Mouse (Mus musculus): ENCODE data around the gene Olfr507.

DNA sequence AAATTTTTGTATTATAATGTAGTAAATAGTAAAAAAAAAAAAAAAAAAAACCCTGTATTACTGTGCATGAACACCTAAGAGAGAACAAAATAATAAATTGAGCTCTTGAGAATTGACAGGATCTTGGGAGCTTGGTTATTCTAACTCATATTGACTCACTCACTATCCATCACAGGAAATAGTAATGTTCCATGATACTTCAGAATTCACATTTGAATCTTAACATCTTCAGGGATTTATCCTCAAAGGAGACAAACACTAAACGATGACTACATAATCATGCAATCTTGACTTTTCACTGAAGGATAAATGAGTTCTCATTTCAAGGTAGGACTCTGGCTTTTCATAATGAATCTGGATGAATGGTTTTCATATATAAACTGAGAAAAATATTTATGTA, 44.5 kb downstream of the Olfr507 start, which contains the start of gene Olfr510:
- TF ChIP-seq CTCF (conservative IDR thresholded peaks at IDR 0.05; ENCODE audit: insufficient read depth, insufficient read length, low read depth, low read length) (no peak), POLR2A (IDR thresholded peaks at IDR 0.05; ENCODE audit: low read depth, low read length) (no peak)
